Mouse (Mus musculus): Measurements from ENCODE around the gene B230217C12Rik.

Gene B230217C12Rik

DNA sequence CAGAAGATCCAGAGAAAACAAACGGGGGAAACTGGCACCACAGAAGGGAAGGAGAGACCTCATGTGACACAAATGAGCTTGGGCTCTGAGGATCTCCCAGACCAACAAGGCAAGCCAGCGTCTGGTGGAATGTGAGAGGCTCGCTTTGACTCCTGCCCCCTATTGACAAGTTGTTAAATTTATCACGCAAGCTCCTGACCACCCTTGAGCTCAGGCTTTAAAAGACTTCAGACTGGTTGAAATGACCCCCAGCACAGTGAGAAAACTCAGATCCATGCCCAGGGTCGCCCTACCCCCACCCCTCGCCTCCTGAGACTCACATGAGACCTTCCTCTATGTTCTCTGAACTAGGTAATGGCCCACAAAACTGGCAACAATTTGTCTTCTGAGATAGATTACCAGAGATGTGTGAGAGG lies at the start of gene B230217C12Rik:
TSS of gene B230217C12Rik (plus strand) at position 242 of the 416 bp plus-strand sequence.
- in situ Hi-C loops (cut with MboI; ENCODE audit: low pct_unique_long_range_greater_than_20kb in 1 of 2, low sequenced_read_pairs in 2 of 2, unreplicated experiment in 1 of 2): no loop called here

DNA sequence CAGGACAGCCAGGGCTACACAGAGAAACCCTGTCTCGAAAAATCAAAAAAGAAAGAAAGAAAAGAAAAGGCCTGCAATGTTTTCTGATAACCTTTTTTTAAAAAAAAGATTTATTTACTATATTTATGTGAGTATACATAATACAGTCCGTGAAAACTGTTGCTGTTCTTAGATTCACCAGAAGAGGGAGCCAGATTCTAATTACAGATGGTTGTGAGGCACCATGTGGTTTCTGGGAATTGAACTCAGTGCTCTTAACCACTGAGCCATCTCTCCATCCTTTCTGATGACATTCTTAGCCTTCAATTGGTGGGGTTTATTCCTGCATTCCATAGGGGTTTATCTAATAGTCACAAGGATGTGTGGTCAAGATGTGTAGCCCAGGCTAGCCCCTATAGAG lies 47.4 kb upstream of the B230217C12Rik start:
- in situ Hi-C loops (cut with MboI; ENCODE audit: low pct_unique_long_range_greater_than_20kb in 1 of 2, low sequenced_read_pairs in 2 of 2, unreplicated experiment in 1 of 2): loop anchor here (10.0 kb wide), 2 partner anchors 82 to 192 kb away; partner anchors contain the start of gene Plxdc1 (in 1 of the 2)

DNA sequence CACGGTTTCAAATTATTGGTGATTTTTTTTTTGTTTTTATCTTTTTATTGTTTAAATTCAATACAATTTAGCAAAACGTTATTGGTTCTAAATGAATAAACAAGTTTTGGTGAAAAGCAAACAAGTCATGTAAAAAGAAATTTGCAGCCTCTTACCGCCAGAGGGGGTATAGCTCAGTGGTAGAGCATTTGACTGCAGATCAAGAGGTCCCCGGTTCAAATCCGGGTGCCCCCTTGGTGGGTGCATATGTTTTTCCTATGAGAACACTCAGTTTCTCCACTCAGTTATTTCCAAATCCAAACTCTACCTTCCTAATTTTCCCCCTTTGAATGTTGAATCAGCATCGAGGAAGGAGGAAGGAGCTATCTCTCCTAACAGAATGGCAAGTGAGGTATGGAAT lies 43.7 kb upstream of the B230217C12Rik start:
- in situ Hi-C loops (cut with MboI; ENCODE audit: low pct_unique_long_range_greater_than_20kb in 1 of 2, low sequenced_read_pairs in 2 of 2, unreplicated experiment in 1 of 2): loop anchor here (5.0 to 10.0 kb wide), 3 partner anchors 78 to 190 kb away; partner anchors contain the start of gene Plxdc1 (in 2 of the 2)

DNA sequence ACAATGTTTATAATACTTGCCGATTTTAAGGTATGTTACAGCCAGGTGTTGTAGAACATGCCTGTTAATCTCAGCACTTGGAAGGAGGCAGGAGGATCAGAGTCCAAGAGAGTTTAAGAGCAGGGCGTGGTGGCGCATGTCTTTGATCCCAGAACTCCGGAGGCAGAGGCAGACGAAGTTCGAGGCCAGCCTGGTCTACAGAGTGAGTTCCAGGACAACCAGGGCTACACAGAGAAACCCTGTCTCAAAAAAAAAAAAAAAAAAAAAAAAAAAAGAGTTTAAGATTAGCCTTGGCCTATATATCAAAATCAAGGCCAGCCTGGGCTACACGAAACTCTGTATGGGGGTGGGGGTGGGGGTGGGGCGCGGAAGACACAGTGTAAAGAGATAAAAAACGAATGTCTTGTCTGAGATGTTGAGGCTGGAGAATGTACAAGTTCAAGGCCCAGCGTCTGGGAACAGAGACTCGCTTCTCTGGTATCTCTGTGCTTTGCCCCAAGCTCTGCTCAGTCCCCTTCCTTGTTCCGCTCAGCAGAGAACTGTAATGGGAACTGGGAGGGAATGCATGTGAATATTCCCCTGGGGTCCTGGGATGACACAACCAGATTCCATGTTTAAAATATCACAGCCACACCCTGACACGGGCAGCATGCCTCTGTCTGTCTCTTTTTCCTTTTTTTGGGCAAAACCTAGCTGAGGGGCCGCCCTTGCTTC lies 43.1 kb upstream of the B230217C12Rik start:
- in situ Hi-C loops (cut with MboI; ENCODE audit: low pct_unique_long_range_greater_than_20kb in 1 of 2, low sequenced_read_pairs in 2 of 2, unreplicated experiment in 1 of 2): loop anchor here (5.0 to 10.0 kb wide), 3 partner anchors 77 to 190 kb away; partner anchors contain the start of gene Plxdc1 (in 2 of the 2)

DNA sequence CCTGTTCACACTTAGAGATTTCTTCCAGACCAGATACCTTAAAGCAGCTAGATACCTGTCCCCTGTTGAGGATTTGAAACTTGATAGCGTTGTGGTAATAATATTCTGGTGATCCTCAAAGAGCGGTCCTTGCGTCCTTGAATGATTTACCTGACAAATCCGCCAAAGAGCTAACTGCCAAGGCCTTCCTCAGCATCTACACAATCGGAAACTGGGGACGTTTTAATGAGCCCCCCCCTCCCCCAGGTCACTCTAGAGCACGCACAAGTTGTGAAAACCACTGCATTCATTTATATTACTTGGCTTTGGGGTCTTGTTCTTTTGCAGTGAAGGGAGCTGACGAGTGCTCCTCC lies 42.5 kb upstream of the B230217C12Rik start:
- in situ Hi-C loops (cut with MboI; ENCODE audit: low pct_unique_long_range_greater_than_20kb in 1 of 2, low sequenced_read_pairs in 2 of 2, unreplicated experiment in 1 of 2): loop anchor here (5.0 to 10.0 kb wide), 3 partner anchors 77 to 189 kb away; partner anchors contain the start of gene Plxdc1 (in 2 of the 2)

DNA sequence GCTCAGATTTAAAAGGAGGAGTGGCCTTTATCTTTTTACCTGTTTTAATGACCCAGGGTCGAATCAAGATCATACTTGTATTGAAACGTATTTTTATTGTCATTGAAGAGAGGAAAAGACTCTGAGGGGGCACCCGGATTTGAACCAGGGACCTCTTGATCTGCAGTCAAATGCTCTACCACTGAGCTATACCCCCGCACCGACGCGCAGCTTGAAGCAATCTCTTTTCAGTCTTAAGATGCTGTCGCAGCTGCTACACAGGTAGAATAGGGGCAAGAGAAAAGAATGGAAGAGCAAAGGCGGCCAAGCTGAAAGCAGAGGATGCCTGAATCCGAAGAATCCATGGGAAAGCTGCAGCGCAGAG lies 41.8 kb upstream of the B230217C12Rik start, which contains the start of gene Lasp1:
TSS of gene Lasp1 (plus strand) at position 219 of the 364 bp plus-strand sequence.
- in situ Hi-C loops (cut with MboI; ENCODE audit: low pct_unique_long_range_greater_than_20kb in 1 of 2, low sequenced_read_pairs in 2 of 2, unreplicated experiment in 1 of 2): loop anchor here (5.0 to 10.0 kb wide), 3 partner anchors 76 to 189 kb away; partner anchors contain the start of gene Plxdc1 (in 2 of the 2)

DNA sequence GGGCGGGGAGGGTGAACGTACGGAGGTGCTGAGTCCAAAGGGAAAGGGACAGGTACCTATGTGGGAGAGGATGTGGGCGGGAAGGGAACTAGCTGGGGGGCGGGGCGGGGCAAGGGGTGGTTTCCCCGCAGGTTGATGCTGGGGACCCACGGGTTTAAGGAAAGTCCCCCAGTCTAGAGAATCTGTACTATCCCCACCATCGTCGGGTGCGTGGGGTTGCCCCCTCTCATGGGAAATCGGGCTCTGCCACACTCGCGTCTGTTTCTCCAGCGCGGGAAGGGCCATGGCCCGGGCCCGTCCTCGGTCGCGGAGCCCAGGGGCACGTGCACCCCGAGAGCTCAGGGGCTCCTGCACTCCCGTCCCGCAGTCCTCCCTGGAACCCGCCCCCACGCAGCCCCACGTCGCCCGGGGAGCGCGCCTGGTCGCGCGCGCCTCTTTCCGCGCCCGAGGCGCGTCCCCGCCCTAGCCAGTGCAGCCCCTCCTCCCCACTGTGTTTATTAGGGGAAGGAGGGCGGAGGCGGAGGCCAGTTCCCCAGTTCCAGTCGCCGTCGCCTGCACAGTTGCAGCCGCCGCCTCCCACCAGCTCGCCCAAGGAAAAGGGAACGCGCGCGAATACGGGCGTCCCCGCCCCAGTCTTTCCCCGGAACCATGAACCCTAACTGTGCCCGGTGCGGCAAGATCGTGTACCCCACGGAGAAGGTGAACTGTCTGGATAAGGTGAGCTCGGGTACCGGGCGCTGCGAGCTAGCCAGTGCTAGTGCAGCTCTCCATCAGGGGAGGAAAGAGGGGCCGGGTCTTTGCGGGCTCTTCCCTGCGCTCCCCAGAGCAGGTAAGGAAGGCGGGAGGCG lies 41.2 kb upstream of the B230217C12Rik start:
- in situ Hi-C loops (cut with MboI; ENCODE audit: low pct_unique_long_range_greater_than_20kb in 1 of 2, low sequenced_read_pairs in 2 of 2, unreplicated experiment in 1 of 2): loop anchor here (5.0 to 10.0 kb wide), 3 partner anchors 75 to 188 kb away; partner anchors contain the start of gene Plxdc1 (in 2 of the 2)

DNA sequence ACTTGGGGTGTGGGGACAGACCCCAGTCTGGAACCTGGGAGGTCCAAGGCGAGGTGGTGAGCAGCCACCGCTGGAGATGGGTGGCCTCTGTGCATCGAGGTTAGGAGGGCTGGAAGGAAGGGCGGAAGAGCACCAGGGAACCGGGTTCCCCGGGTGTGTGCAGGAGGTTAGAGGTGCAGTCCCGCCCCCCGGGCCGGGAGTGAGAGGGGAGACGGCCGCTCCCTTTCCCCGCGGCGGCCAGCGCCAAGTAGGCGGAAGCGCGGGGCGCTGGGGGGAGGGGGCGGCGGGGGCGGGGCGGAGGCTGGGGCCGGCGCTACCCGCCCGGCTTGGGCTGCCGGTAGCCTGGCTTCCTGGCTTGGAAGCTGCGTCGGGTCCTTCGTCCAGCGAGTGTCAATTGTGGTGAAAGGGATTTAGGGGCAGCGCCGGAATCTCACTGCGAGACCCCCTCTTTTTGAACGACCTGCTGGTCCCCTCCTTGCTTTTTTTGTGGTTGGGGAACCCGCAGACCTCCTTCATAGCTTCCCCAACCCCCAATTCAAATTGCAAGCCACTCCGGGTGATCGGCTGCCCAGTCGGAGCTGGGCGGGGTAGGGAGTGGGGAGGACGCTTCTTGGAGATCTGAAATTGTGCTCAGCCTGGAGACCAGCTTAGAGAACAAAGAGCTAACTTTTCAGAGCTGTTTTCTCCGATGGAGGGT lies 40.4 kb upstream of the B230217C12Rik start:
- in situ Hi-C loops (cut with MboI; ENCODE audit: low pct_unique_long_range_greater_than_20kb in 1 of 2, low sequenced_read_pairs in 2 of 2, unreplicated experiment in 1 of 2): loop anchor here (5.0 to 10.0 kb wide), 3 partner anchors 75 to 187 kb away; partner anchors contain the start of gene Plxdc1 (in 2 of the 2)

DNA sequence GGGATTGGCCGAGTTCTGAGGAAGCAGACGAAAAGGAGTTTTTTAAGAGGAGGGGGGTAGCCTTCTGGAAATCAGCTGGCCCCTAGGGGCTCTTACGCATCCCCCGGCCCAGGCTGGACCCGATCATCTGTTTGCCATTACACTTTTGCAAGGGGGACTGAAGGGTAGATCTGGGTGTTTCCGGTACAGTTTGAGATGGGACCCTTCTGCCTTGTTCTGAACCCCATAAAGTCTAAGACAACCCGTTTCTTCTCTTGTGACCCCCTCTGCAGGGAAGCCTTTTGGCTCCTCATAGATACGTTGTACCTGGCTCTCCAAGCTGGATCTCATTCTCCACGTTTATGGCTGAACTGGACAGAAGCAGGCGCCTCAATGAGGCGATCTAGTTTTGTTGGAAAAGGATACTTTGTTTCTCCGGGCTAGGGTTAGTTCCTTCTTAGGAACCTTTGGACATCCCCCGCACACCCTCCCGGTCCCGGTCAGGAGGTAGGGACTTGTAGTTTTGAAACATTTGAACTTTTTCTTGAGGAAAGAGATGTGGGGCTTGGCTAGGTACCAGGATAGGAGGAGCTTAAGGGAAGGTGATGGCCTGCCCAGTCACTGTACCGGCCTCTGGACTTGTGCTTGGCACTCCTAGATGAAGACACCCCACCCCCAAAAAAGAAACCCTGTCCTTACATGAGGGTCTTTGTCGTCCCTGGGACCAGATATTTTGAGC lies 39.7 kb upstream of the B230217C12Rik start:
- in situ Hi-C loops (cut with MboI; ENCODE audit: low pct_unique_long_range_greater_than_20kb in 1 of 2, low sequenced_read_pairs in 2 of 2, unreplicated experiment in 1 of 2): no loop called here

DNA sequence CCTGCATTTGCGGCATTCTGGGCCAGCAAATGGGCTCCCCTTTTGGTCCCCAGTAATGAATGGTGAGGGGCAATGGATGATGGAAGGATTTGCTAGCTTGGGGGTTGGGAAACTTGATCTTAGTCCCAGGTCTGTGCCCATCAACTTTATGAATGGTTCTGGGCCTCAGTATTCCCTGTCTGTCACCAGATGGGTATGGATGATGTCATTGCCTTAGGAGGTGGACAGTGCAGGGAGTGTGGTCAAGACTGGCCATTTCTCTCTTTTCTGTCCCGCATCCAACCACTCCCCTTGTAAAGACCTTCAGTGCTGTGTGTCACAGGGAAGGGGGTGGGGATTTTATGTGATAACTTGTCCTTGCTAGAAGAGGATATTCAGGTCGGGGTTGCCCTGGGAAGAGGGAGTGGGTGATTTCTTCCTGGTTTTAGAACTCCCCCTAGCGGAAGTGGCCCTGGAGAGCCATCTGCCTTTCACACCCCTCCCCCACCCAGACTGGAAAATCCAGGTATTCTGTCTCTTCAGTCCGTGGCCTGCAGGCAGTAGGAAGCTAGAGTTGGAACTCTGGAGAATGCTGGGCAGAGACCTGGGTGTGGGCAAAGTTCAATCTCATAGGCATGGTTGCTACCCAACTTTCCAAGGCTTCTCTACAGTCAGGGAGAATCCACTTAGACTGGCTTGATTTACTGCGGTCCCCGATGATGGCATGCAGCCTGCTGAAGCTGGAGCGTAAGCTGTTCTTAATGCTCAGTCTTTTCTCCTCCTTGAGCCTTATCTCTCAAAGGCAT lies 39.0 kb upstream of the B230217C12Rik start:
- in situ Hi-C loops (cut with MboI; ENCODE audit: low pct_unique_long_range_greater_than_20kb in 1 of 2, low sequenced_read_pairs in 2 of 2, unreplicated experiment in 1 of 2): no loop called here

DNA sequence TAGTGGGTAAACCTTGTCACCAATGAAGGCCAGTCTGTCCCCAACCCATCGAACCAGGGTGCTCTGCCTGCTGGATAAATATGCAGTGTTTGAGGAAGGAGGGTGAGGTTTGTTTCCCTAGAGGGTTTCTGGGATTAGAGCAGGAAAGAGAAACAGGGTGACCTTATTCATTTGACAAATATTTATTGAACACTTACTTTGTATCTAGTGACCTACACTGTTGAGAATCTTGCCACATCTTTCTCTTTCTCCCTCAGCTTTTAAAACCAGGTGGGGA lies 38.4 kb upstream of the B230217C12Rik start:
- in situ Hi-C loops (cut with MboI; ENCODE audit: low pct_unique_long_range_greater_than_20kb in 1 of 2, low sequenced_read_pairs in 2 of 2, unreplicated experiment in 1 of 2): no loop called here

DNA sequence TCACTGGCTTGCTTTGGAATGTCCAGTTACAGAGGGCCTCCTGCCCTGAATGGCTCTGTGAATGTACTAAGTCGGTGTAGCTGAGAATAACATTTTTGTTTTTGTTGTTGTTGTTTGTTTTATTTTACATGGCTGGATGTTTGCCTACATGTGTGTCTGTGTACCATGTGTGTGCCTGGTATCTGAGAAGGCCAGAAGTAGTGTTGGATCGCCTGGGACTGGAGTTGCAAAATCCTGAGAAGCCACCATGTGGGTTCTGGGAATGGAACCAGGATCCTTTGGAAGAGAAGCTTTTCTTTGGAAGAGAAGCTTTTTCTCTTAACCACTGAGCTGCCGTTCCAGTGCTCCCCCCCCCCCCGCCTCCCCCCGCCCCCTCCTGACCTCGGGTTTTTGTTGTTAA lies 38.1 kb upstream of the B230217C12Rik start:
- in situ Hi-C loops (cut with MboI; ENCODE audit: low pct_unique_long_range_greater_than_20kb in 1 of 2, low sequenced_read_pairs in 2 of 2, unreplicated experiment in 1 of 2): no loop called here

DNA sequence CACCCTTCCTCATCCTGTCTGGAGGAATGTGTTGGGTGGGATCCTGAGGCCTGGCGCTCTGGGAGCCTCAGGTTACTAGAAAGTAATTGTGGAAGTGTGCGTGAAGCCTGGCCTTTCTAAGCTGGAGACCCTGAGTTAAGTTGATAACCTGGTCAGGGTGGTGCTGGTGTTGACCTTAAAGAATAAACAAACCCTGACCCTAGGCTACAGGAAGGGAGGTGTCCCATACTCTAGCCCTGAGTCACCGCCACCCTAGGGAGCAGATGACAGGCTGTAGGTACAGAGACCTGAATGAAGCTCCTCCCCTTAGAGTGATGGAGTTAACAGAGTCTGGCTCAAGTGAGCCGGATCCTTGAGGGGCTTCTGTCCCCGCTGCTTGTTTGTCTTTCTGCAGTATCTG lies 36.7 kb upstream of the B230217C12Rik start:
- in situ Hi-C loops (cut with MboI; ENCODE audit: low pct_unique_long_range_greater_than_20kb in 1 of 2, low sequenced_read_pairs in 2 of 2, unreplicated experiment in 1 of 2): no loop called here

DNA sequence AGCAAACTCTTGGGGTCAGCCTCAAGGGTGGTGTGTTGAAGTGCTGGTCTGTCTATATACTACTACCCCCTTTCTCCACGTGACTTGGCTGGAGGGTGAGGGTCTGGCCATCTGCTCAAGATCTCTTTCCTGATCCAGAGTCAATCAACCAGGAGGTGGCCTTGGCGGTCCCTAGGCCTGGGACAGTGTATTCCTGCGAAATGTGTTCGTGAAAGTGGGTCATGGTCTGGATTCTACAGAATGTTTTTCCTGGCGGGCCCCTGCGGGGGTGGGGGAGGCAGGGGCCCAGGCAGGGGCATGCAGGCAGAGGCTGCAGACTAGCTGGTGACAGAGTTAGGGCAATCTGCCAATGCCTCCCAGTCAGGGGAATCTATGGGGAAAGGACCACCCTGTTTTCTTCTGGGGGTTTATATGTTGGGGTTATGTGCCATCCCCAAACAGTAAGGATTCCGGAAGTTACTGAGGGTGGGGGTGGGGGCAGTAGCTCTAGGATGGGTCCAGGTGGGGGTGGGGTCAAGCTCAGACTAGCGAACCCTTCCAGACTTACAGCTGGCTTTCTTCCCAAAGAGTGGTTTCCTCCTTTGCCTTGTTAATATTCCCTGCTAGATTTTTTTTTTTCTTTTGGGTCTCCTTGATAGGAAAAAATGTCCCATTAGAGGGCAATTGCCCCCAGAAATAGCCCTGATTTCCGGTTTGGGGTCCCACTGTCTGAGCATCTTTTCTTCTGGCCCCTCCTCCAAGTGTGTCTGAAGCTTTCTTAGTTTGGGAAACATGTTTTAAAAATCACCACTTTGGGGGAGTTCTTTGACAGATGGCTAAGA lies 35.5 kb upstream of the B230217C12Rik start:
- in situ Hi-C loops (cut with MboI; ENCODE audit: low pct_unique_long_range_greater_than_20kb in 1 of 2, low sequenced_read_pairs in 2 of 2, unreplicated experiment in 1 of 2): no loop called here

DNA sequence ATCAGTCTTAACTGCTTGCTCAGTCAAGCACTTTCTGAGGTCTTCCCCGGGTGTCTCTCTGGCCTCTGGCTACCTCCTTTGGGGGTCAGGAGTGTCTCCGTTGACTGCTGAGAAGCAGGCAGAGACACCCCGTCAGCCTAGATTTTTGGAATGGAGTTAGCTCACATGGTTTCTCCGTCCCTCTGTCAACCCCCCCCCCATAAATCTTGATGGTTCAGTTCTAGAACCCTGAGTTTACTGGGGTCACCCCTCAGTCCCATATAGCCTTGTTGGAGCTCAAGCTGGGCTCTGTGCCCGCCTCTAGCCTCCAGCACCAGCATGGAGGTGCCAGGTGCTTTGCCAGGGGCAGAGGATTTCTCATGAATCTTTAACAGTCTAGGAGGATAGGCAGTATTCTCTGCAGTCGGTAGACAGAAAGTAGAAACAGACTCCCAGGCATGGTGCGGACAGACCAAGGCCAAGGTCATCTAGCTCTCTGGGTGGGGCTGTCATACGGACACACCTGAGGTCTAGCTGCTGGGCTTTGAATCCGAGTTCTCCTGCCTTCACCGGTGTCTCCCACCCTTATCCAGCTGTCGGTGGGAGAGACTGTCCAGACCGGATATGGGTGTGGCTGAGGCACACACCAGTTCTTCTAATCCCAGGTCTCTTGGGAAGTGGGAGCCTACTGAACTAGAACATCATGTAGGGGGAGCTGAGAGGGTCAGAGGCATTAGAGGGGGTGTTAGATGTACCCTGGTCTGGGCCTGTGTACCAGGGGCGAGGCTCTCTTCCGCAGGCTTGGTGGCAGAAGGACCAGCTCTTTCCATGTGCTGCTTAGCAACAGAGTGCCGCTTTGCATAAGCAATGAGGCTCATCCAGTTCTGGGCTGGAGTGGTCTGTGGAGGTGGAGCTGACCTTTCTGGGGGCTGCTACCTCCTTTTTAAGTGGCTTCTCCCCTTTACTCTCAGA lies 34.6 kb upstream of the B230217C12Rik start:
- in situ Hi-C loops (cut with MboI; ENCODE audit: low pct_unique_long_range_greater_than_20kb in 1 of 2, low sequenced_read_pairs in 2 of 2, unreplicated experiment in 1 of 2): no loop called here

DNA sequence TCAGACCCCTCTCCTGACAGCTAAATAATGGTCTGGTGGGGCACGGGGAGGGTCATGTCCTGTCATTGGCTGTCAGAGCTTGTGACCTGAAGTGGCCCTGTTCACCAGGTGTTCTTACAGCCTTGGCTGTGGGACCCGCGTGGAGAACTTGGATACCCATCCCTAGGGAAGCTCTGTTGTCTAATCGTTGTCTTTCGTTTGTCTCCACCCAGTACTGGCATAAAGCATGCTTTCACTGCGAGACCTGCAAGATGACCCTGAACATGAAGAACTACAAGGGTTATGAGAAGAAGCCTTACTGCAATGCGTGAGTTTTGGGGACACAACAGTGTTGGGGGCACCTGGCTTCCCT lies 34.0 kb upstream of the B230217C12Rik start:
- in situ Hi-C loops (cut with MboI; ENCODE audit: low pct_unique_long_range_greater_than_20kb in 1 of 2, low sequenced_read_pairs in 2 of 2, unreplicated experiment in 1 of 2): no loop called here
